Mouse (Mus musculus): Measurements from ENCODE around the gene Acot8.

The Acot8 gene

DNA sequence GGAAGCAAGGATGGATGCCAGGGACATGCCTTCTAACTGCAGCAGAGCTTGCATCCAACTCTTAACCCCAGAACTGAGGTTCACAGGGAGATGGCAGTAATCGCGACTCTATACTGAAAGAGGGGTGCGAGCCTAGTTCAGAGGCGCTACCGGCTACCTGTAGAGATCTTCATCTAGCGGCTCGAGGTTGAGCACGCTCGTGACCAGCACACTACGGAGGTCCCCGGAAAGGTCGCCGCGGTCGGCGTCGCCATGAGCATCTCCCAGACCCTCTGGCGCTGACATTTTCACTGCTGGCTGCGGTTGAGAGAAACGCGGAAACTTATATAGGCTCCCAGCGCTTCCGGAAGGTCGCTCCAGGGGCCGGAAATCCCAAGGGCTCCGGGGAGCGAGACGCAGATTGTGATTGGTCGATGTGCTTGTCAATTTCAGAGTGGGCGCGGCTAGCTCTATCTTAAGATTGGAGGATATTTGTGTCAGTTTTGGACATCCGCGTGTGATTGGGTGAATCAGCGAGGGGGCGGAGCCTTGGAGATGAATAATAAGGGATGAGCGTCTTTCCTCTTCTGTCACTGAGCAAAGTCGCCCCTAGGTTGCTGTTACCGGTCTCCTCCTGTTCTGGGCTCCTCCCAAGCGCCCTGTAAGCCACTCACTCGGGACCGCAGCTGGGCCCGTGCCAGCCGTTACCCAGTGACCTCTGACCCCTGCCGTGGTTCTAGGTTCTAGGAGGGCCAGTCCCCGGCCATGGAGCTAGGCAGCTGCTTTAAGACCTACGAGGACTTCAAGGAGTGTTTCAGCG is at the start of gene Acot8, which contains the start of gene Zswim3:
Acot8 (minus strand) TSS at position 350 of the 799 bp plus-strand sequence.
Zswim3 (plus strand) TSS at position 566 of the 799 bp plus-strand sequence.
- DNase-seq: peak; percentile 99

GRCm38 (mm10) chr2:164850061-164850460 is 45.4 kb upstream of the Acot8 start:
- no peak for DNase-seq

DNA sequence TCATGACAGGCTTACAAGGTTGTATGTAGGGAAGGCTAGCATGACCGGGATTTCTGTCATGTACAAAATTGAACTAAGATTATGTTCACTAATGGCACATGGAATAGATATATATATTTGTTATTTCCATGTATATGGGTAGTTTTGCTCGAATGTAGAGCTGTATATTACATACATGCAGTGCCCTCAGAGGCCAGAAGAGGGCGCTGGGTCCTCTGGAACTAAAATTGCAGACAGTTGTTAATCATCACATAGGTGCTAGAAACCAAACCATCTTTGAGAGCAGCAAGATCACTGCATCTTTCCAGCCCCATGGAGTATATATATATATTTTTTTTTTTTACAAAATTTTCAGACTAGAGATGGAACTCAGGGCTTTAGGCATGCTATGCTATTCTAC is 41.1 kb upstream of the Acot8 start:
- DNase-seq: no peak

DNA sequence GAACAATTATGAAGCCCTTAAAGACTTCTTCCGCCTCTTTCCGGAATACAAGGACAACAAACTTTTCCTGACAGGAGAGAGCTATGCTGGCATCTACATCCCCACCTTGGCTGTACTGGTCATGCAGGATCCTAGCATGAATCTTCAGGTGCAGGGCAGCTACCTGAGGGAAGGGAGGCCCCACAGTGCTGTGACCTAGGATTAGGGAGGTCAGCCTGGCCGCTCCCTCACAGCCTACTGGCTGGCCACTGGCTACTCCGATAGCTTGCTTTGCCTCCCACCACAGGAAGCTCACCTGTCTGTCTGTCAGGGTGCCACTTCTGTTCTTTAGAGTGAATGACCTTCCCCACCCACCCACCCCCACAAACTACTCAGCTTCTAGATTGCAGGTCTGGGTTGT is 30.5 kb upstream of the Acot8 start:
- no peak for DNase-seq

GRCm38 (mm10) chr2:164834531-164834930 is 29.8 kb upstream of the Acot8 start:
- peak; percentile 26 for DNase-seq

DNA sequence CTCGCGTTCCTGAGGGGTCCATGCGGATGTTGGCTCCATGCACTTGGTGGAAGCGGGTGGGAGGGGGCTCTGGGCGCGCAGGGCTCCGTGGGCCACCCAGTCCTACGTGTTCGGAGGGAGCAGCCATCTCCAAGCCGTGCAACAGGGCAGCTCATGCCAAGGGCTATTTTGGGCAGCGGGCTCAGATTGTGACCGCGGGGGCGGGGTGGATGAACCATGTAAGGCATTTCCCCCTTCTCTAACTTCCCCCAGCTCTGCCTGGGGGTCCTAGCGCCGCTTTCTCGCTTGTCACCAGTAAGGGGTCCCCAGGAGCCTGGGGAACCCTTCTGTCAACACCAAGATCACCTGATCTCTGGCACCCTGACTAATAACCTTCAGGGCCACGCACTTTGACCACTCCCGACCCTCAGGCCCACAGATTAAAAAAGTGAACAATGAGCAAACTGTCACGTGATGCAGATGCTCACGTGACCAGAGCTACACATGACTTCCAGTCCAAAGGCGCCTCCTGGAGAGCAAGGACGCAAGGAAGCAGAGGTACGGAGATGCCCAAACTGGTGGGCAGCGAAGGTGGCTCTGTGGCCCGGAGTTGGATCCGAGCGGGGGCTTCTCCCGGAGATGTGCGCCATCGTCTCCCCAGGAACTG is 28.8 kb upstream of the Acot8 start, which contains the start of gene Neurl2:
Neurl2 (minus strand) TSS at position 143 of the 646 bp plus-strand sequence.
- DNase-seq: peak; percentile 96

DNA sequence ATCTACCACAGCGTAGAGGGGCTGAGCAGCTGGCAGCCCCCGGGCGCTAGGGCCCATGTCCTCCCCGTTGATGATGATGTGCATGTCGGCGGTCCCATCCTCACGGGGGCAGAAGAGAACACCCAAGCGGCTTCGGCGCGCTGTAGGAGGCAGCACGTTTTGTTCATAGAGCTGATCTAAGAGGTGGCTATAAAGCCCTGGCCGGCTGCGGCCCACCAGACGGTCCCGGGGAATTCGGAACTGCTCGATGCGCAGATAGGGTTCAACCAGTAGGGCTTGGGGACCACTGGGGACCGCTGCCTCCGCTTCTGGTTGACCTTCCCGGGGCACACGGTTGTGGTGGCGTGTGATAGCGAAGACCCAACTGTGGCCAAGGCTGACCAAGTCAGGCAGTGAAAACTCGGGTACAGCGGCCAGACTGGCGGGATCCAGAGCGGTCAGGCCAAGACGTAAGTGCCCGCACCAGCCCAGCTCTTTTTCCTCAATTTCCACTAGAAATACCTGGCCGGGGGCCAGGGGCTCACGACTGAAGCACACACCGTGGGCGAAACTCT is 28.1 kb upstream of the Acot8 start, which contains the start of gene Ctsa:
Ctsa (plus strand) TSS at position 126 of the 554 bp plus-strand sequence.
- DNase-seq: peak; percentile 82

GRCm38 (mm10) chr2:164832032-164832747 is 27.5 kb upstream of the Acot8 start:
- no peak for DNase-seq

GRCm38 (mm10) chr2:164831029-164831428 is 26.3 kb upstream of the Acot8 start:
- DNase-seq: peak; percentile 65

DNA sequence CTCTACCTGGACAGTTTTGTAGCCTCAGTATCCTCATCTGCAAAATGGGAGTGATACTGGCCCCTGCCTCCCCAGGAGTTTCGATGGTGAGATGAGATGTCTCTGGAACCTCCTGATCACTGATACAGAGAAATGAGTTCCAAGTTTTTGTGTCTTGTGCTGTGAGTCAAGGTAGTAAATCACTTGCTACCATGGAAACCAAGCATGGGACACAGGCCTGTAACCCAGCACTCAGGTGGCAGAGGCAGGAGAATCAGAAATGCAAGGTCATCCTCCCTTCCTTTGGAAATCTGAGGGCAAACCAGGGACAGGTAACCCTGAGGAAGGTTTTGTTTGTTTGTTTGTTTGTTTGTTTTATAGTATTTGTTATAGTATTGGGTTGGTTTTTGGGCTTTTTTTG is 24.4 kb upstream of the Acot8 start:
- DNase-seq: no peak

DNA sequence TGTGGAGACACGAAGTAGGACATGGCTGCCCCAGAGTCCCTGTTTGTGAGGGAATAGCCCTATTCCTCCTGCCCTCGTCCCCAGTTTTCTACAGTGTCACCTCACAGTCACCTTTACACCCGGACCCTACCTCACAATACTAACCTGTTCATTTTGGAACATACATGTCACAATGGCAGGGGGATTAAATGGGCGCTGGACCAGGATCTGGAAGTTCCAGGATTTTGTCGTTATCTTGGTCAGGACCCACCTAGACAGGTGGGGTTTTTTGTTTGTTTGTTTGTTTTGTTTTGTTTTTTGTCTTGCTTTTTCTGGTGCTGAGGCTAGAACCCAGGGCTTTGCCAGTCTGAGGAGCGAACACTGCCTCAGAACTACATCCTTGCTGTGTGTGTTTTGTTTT is 23.8 kb upstream of the Acot8 start, which contains the start of gene Spata25:
Spata25 (minus strand) TSS at position 101 of the 400 bp plus-strand sequence.
- no peak for DNase-seq

DNA sequence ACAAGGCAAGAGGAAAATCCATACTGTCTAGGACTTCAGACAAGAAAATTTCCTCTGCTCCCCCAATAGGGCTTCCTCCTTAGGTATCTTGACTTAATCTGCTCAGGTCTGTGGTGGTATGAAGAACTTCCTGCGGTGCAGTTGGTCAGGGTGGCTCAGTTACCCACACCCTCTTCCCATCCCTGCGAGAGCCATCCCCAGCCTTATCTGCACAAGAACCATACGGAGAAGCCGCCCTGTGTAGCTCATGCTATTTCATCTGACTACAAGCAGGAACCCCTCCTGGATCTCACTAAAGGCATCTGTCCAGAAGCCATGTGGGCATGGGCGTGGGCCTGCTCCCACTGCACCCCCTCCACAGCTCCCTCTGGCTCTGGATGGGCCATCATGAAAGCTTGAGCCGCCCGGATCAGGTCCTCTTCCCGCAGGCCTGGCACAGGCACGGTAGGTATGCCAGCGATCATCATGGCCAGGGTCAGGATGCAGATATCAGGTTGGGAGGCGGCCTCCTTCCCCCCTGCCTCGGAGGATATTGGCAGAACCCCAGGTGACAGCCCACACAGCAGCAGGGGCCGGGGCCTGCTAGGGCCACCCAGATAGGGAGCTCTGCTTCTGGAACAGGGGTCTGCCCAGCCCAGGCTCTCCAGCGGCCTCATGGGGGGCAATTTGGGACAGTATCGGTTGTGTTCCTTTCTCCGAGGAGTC is 22.6 kb upstream of the Acot8 start:
- DNase-seq: no peak

GRCm38 (mm10) chr2:164825521-164825920 is 20.8 kb upstream of the Acot8 start:
- no peak for DNase-seq

DNA sequence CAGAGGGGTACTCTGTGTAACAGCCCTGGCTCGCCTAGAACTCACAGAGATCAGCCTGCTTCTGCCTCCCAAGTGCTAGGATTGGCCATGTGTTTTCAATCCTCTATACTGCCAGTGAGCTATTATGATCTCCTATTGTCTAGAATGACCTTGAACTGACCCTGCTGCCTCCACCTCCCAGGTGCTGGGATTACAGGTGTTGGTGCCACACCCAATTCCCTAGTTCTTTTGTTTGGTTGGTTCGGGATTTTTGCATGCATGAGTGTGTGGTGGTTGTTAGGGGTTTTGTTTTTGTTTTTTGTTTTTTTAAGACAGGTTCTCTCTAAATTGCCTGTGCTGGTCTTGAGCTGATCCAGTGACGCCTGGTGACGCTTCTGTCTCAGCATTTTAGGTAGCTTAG is 19.3 kb upstream of the Acot8 start:
- no peak for DNase-seq

DNA sequence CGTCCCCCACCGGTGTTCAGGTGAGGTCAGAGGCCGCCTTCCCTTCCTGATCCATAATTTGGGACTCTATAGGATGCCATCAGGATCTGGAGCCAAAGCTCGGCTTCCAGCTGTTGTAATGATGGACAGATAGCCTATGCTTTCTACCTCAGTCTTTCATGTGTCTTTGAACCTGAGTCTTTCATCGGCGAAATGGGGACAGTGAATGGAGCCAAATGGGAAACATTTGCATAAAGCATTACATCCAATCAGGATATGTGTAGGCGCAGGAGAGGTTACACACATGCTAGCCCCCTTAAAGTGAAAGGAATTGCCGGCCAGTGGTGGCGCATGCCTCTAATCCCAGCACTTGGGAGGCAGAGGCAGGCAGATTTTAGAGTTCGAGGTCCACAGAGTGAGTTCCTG is 18.5 kb upstream of the Acot8 start:
- DNase-seq: no peak

- peak; percentile 100 for DNase-seq
Measured at GRCm38 (mm10) chr2:164822636-164823165, 18.0 kb upstream of the Acot8 start, which contains the start of gene Zswim1. Gene Zswim1 (plus strand): TSS chr2:164822686.

- no peak for DNase-seq
Measured at GRCm38 (mm10) chr2:164821060-164821459, 16.4 kb upstream of the Acot8 start.

GRCm38 (mm10) chr2:164817703-164818102 is 13.0 kb upstream of the Acot8 start:
- no peak for DNase-seq

DNA sequence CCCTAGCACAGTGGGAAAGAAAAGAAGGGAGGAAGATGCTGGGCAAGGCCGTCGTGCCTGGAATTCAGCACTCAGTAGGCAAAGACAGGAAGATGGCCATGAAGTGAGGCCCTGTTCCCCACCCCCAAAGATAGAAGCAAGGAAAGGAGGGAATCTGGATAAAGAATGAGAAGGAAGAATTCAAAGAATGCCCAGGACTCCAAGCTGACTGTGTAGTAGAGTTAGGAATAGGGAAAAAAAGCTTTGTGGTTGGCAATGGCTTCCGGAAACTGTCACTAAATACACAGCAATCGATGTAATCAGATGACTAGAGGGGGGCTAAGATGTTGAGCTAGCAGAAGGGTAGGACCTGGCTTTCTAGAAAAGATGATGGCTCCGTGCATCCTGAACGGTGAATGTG is 12.5 kb upstream of the Acot8 start:
- DNase-seq: no peak

DNA sequence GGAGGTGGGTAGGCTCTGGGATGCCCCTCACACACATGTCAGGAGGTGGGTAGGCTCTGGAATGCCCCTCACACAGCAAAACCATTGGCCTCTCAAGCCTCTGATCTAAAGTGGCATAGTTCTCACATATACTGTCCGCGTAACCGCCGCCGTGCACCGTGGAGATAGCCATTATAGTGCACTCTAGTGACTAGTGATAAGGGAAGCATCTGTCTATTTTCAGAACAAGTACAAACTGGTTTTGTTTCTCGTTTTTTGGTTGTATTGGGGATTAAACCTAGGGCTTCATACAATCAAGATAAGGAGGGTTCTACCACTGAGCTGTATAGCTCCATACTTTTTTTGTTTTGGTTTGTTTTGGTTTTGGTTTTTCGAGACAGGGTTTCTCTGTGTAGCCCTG is 11.1 kb upstream of the Acot8 start:
- DNase-seq: no peak

GRCm38 (mm10) chr2:164815348-164815747 is 10.7 kb upstream of the Acot8 start:
- no peak for DNase-seq

DNA sequence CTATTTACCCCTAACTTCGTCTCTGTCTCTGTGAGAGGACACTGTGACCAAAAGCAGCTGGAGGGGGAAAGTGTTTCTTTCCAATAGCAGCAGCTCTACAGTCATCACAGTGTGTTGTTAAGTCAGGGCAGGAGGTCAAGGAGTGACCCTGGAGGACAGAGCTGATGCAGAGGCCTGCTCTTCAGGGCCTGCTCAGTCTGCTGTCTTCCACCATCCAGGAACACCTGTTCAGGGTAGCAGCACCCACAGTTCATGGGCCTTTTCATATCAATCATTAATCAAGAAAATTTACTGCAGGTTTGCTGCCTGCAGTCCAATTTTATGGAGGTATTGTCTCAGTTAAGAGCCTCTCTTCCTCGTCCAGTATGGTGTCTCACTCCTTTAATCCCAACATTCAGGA is 8.9 kb upstream of the Acot8 start:
- DNase-seq: no peak
